Mouse (Mus musculus) erythroblast, embryonic 14.5 days (primary cell): ENCODE data around the gene Magi1. TPM values are rescaled to one million over a fixed set of nuclear protein-coding genes. Genes with fewer than 3 reads are reported as not detected.

ENCODE experiments used
- H3K27me3 ChIP-seq: 2 replicates; pipeline ENCODE4 v1.6.1; 2012; ENCODE audit warnings: inconsistent platforms; ENCODE audit not compliant: control insufficient read depth
- H3K36me3 ChIP-seq: 2 replicates; pipeline ENCODE4 v1.6.1; 2012; ENCODE audit warnings: mild to moderate bottlenecking, inconsistent platforms; ENCODE audit not compliant: control insufficient read depth
- H3K4me1 ChIP-seq: 2 replicates; pipeline ENCODE4 v1.6.1; 2012; ENCODE audit warnings: inconsistent platforms; ENCODE audit not compliant: control insufficient read depth
- H3K4me3 ChIP-seq: replicated peaks from 2 replicates; pipeline ENCODE3; 2012; ENCODE audit warnings: moderate library complexity, mild to moderate bottlenecking, inconsistent platforms
- H3K9me3 ChIP-seq: 2 replicates; pipeline ENCODE4 v1.6.1; 2012; ENCODE audit warnings: low read length, inconsistent platforms, mixed read lengths; ENCODE audit not compliant: control insufficient read depth
- GATA1 ChIP-seq: IDR thresholded peaks from 2 replicates; pipeline ENCODE4 v1.6.1; 2012; ENCODE audit warnings: low read length, inconsistent platforms, mixed read lengths
- TAL1 ChIP-seq: IDR thresholded peaks from 3 replicates; pipeline ENCODE4 v1.6.1; 2012; ENCODE audit warnings: low read length, inconsistent platforms, mixed read lengths
- polyA plus RNA-seq: library from polyadenylated mRNA; stranded (reverse); fragments of >175 nt; gene quantifications from 2 replicates; pipeline ENCODE4 v1.2.3, GENCODE M21; 2012

The Magi1 gene
- polyA plus RNA-seq, 1 experiment: 0.16 TPM

DNA sequence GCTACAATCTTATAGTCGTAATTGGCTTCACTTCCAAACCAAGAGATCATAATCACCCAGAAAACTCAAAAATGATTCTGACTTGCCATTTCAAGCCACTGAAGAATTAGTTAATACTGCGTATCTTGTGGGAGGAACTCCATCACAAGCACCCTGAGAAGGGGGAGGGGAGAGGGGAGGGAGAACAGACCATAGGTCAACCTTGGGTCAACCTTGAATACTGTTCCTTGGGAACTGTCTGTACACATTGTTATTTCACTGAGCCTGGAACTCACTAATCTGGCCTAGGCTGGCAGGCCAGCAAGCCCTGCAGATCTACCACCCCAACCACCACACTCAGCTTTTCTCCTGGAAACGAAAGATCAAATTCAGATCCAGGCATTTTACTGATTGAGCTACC, 106.2 kb downstream of the Magi1 start:
- TF ChIP-seq TAL1: no peak
- Histone ChIP-seq H3K27me3 (no peaks in the 10 kb centered on the region), H3K4me3 (no peak overlapping the region), H3K36me3 (no peaks in the 10 kb centered on the region), H3K9me3 (no peaks in the 10 kb centered on the region), H3K4me1 (no peaks in the 10 kb centered on the region)

DNA sequence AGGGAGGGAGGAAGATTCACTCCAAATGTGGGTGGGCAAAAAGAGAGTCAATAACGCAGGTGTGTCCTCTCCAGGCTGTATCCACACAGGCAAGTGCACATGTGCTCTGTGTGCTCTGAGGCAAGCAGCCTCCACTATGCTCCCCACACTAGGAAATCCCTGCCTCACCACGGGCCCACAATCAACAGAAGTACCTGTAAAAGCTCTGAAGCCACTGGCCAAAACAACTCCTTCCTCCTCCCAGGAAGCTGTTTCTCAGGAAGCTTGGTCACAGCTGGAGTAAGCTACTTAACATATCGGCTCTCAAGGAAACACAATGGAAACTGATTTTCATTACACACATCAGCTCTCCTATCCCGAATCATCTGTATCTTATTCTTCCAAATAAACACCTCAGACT, 107.0 kb downstream of the Magi1 start:
- H3K4me1 ChIP-seq: no peaks in the 10 kb centered on the region
- H3K36me3 ChIP-seq: no peaks in the 10 kb centered on the region
- no peak overlapping the region for H3K4me3 ChIP-seq
- TF ChIP-seq GATA1 (no peak), TAL1 (no peak)
- H3K27me3 ChIP-seq: no peaks in the 10 kb centered on the region
- H3K9me3 ChIP-seq: no peaks in the 10 kb centered on the region

DNA sequence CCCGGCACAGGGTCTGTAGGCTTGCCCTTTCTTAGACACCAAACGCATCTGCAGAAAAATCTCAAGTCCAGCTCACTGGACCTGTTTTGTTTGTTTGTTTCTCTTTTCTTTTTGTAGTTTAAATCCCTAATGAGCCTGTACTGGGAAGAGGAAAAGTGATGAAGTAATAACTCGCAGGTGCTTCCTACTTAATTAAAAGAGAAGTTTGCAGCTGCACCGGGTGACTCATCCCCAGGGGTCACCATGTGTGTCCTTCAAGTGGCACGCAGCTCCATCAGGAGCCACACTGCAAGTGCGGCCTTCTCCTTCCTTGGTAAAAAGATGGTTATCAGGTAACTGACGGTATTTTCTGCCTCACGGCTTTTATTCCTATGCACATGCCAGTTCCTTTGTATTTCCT, 112.5 kb downstream of the Magi1 start:
- TF ChIP-seq GATA1 (no peak), TAL1 (no peak)
- Histone ChIP-seq H3K9me3 (no peaks in the 10 kb centered on the region), H3K27me3 (no peaks in the 10 kb centered on the region), H3K4me3 (no peak overlapping the region), H3K4me1 (no peaks in the 10 kb centered on the region), H3K36me3 (no peaks in the 10 kb centered on the region)

DNA sequence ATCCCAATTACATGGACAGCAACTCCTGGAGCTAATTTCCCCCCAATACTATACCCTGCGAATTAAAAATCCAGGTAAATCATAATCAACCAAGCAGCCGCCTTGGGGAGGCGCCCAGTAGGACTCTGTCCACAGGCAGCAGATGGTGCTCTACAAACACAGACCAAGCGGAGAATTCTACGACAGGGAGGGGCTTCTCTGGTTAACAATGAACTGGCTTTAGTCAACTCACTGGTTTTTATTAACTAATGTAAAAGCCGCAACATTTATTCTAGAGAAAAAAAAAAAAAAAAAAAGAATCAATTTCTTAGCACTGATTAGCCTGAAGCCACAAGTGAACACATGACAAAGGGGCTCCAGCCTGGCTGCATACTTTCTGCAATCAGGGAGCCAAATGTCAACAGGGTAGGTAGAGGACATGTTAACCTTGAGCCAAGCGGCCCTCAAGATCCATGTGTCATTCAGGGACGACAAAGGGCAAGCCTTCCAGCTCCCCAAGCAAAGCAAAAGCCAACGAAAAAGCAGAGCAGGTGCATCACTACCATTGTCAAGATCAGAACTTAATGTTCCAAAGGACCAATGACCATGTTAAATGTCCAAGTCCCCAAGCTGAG, 114.0 kb downstream of the Magi1 start:
- no peaks in the 10 kb centered on the region for H3K36me3 ChIP-seq
- H3K4me3 ChIP-seq: no peak overlapping the region
- TF ChIP-seq GATA1 (no peak), TAL1 (no peak)
- H3K27me3 ChIP-seq: no peaks in the 10 kb centered on the region
- no peaks in the 10 kb centered on the region for H3K4me1 ChIP-seq
- no peaks in the 10 kb centered on the region for H3K9me3 ChIP-seq

DNA sequence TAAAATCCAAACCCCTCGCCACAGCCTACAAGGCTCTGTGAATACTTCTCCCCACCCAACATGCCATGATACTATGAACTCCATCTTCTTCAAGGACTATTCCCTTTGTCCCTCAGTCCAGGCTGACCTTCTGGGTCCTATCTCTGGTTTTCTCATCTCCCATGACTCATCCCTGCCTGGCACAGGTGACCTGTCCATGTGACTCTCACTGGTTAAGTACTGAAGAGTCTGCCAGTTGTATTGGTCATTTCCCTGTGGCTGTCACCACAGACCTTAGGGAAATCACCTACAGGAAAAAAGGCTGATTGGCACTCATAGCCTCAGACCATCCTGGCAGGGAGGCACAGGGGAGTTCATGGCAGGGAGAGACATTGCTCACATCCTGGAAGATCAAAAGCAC, 117.8 kb downstream of the Magi1 start:
- TF ChIP-seq TAL1: no peak
- TF ChIP-seq GATA1: no peak
- H3K4me3 ChIP-seq: no peak overlapping the region

DNA sequence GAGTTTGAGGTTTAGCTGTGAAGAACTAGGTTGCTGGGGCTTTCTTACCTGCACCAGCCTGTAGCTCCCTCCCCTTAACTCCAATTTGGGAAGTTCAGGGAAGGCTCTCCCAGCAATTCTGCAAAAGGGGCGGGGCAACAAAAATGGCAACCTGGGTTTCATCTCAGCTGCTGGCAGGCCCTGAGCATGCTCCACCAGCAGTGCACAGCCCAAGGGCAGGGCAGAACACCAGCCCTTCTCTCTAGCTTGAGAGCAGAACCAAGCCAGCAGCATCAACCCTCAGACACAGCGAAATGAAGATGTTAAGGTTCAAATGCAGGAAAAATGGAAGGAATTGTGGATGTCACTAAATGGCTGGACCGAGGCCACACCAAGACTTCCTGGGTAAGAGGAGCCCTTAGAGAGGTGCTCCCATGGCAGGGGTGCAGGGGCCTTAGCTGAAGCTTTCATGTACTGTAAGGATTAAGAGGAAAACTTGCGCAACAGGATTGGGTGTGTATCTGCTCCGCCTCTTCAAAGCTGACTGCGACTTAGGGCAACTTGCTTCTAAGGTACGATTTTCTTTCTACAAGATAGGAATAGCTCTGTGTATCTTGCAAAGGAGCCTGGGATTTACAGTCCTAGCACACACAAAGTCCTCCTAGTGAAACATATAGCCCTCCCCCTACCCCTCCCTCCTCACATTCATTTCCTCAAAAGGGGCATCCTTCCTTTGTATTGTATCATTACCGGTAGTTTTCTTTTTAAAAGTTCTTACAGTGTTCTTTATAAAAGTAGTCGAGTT, 118.8 kb downstream of the Magi1 start:
- no peaks in the 10 kb centered on the region for H3K4me1 ChIP-seq
- no peaks in the 10 kb centered on the region for H3K9me3 ChIP-seq
- H3K27me3 ChIP-seq: no peaks in the 10 kb centered on the region
- H3K4me3 ChIP-seq: no peak overlapping the region
- no peaks in the 10 kb centered on the region for H3K36me3 ChIP-seq
- TF ChIP-seq TAL1: no peak

More for the DNA sequence above, 117.8 kb downstream of the Magi1 start:
- no peaks in the 10 kb centered on the region for H3K9me3 ChIP-seq
- no peaks in the 10 kb centered on the region for H3K36me3 ChIP-seq
- no peaks in the 10 kb centered on the region for H3K4me1 ChIP-seq
- H3K27me3 ChIP-seq: no peaks in the 10 kb centered on the region

DNA sequence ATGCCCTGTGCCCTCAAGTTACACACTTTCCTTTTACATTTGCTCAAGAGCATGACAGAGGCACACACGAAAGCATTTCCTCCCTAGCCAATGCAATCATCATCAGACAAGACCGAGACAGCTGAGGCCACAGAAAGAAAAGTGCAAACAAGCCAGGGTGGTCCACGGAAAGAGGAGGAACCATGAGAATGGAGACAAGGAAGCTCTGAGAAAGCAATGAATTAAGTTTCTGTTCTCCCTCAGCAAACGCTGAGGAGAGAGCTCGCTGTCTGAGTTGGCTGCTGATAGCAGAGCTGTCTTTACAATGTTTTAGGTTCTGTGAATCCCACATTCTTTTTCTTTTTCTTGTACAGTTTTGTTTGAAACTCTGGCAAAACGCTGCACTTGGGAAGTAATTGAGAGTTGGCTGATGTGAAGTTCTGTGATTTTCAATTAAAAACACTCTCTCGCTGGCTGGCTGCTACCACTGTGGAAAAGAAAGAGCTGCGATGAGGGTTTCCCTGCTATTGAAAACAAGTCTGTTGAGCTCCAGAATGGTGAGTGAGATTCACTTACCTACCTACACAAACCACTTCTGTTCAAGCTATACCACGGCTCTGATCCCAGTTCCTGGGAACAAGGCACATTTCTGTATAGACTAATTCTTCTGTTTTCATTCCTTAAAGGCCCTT, 120.3 kb downstream of the Magi1 start:
- no peaks in the 10 kb centered on the region for H3K36me3 ChIP-seq
- H3K27me3 ChIP-seq: no peaks in the 10 kb centered on the region
- no peak for TF ChIP-seq TAL1
- no peak for TF ChIP-seq GATA1

DNA sequence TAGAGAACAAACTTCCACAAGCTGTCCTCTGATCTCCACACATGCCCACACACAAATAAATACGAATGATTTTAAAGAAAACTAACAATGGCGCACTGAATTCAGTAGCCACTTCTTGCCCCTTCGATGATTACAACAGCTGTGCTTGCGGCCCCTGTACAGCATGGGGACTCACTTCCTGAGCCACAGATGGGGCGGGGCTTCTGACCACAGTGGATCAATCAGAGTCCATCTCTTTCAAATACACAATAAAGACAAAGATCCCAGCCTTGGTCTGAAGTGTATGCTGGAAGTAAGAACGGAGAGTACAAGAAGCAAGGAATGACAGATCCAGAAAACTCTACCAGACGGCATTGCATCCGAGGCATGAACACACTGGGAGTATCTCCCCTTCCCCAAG, 120.8 kb downstream of the Magi1 start:
- no peaks in the 10 kb centered on the region for H3K9me3 ChIP-seq
- no peak for TF ChIP-seq GATA1
- TF ChIP-seq TAL1: no peak
- H3K27me3 ChIP-seq: no peaks in the 10 kb centered on the region
- H3K4me3 ChIP-seq: no peak overlapping the region
- no peaks in the 10 kb centered on the region for H3K36me3 ChIP-seq
- H3K4me1 ChIP-seq: no peaks in the 10 kb centered on the region

More for the DNA sequence above, 120.3 kb downstream of the Magi1 start:
- H3K4me3 ChIP-seq: no peak overlapping the region
- H3K4me1 ChIP-seq: no peaks in the 10 kb centered on the region
- no peaks in the 10 kb centered on the region for H3K9me3 ChIP-seq

DNA sequence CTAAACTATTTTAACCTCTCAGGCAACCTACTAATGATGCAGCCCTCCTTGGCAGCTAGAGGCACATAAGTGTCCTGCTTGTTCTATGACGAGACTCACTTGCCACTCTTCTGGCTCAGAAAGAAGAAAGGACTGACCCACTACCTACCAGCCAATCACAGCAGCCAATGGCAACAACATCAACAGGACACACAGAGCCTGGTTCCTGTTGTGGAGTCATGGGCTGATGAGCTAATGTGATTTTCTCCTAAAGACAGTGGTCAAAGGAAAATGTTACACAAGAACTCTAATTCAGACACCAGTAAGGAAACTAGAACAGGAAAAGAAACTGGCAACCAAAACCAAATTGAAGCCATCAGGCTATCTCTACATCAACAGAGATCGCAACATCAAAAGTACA, 124.5 kb downstream of the Magi1 start:
- Histone ChIP-seq H3K4me3 (no peak overlapping the region), H3K9me3 (no peaks in the 10 kb centered on the region), H3K4me1 (no peaks in the 10 kb centered on the region), H3K27me3 (no peaks in the 10 kb centered on the region), H3K36me3 (no peaks in the 10 kb centered on the region)
- TF ChIP-seq GATA1 (no peak), TAL1 (no peak)
